Mouse (Mus musculus) heart, embryonic 16.5 days (tissue): ENCODE results near the gene Mtf1. TPM values are rescaled to one million over a fixed set of nuclear protein-coding genes. Genes with fewer than 3 reads are reported as not detected.

Experiments
- ATAC-seq: fragments of 200-750 bp; cut with Nextera tagmentation; replicated peaks from 2 replicates; pipeline ENCODE4 v1.8.0; 2017; ENCODE audit warnings: moderate number of reproducible peaks; ENCODE audit not compliant: insufficient read depth, low FRiP score; ENCODE audit errors: extremely low read depth
- H3K27ac ChIP-seq: fragments of 300-500 bp; sonication (generic); 2 replicates; pipeline ENCODE4 v1.5.1; 2014; ENCODE audit warnings: mild to moderate bottlenecking, low read length, control low read depth, moderate library complexity
- H3K27me3 ChIP-seq: fragments of 300-500 bp; sonication (generic); 2 replicates; pipeline ENCODE4 v1.6.1; 2014; ENCODE audit warnings: low read length, mixed read lengths; ENCODE audit not compliant: control insufficient read depth, insufficient read depth
- H3K36me3 ChIP-seq: fragments of 300-500 bp; sonication (generic); 2 replicates; pipeline ENCODE4 v1.6.1; 2014; ENCODE audit not compliant: control insufficient read depth, insufficient read depth
- H3K4me1 ChIP-seq: fragments of 300-500 bp; sonication (generic); 2 replicates; pipeline ENCODE4 v1.6.1; 2014; ENCODE audit warnings: low read length, mixed read lengths; ENCODE audit not compliant: control insufficient read depth, insufficient read depth
- H3K4me2 ChIP-seq: fragments of 300-500 bp; sonication (generic); 2 replicates; pipeline ENCODE4 v1.6.1; 2014; ENCODE audit warnings: low read depth, mild to moderate bottlenecking, control low read depth, low read length
- H3K4me3 ChIP-seq: fragments of 300-500 bp; sonication (generic); 2 replicates; pipeline ENCODE4 v1.5.1; 2014; ENCODE audit warnings: mild to moderate bottlenecking, control low read depth, low read length
- H3K9ac ChIP-seq: fragments of 300-500 bp; sonication (generic); 2 replicates; pipeline ENCODE4 v1.6.1; 2014; ENCODE audit warnings: low read length, control low read depth
- H3K9me3 ChIP-seq: fragments of 300-500 bp; sonication (generic); replicated peaks from 2 replicates; pipeline ENCODE4 v1.6.1; 2016; ENCODE audit warnings: low read length; ENCODE audit not compliant: control insufficient read depth
- WGBS: fragments of 180-500 bp; shearing (Covaris S2); extraction: QIAGEN DNeasy Blood & Tissue Kit; methylation state at CpG from one replicate; pipeline ENCODE4 v1.1.7; 2014; 5-methylcytosine and 5-hydroxymethylcytosine counted together
- polyA plus RNA-seq: library from polyadenylated mRNA; unstranded; fragments of >200 nt; fragmentation: Nextera tagmentation; extraction: Ambion mirVana; gene quantifications from 2 replicates; pipeline ENCODE4 v1.2.1, GENCODE M21; 2015

Gene Mtf1
- polyA plus RNA-seq, 1 experiment from 2014 or later = 11.5 TPM

DNA sequence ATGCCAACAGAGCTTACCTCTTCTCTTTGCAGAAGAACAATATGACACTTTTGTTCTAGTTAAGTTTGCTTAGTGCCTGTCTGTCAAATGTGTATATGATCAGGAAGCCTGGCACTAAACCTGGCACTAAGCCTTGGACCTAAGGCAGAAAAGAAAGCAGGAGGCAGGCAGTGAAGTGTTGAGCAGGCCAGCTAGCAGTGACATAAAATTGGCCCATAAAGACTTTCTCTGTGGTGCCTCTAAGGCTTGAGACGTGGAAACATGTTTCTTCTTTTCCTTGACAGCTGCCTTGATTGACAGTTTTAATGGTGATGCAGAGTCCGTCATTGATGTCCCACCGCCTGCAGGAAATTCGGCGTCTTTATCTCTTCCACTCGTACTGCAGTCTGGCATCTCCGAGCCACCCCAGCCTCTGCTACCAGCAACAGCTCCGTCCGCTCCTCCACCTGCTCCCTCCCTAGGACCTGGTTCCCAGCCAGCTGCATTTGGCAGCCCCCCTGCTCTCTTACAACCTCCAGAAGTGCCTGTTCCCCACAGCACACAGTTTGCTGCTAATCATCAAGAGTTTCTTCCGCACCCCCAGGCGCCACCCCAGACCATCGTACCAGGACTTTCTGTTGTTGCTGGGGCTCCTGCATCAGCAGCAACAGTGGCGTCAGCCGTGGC is 36.3 kb downstream of the Mtf1 start:
- Histone ChIP-seq H3K4me2 (no peak overlapping the region), H3K4me1 (no peaks in the 10 kb centered on the region), H3K9me3 (no peaks in the 10 kb centered on the region), H3K36me3 (peaks cover 40% of the 10 kb centered on the region), H3K4me3 (no peak overlapping the region), H3K9ac (no peak overlapping the region), H3K27ac (no peak overlapping the region), H3K27me3 (no peaks in the 10 kb centered on the region)
- WGBS = 79% methylated on average over 14 of the region's 14 CpGs
- no peak for ATAC-seq

DNA sequence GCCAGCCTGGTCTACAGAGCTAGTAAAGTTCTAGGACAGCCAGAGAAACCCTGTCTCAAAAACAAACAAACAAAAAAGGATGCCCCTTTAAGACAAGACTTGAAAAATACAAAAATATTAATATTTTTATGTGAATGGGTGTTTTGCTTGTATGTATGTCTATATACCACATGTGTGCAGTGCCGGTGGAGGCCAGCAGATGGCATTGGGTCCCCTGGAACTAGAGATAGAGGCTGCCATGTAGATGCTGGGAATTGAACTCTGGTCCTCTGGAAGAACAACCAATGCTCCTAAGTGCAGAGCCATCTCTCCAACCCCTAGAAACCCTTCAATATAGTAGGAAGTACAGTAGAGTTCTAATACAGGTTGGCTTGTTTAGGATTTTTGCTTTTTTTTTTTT is 39.1 kb downstream of the Mtf1 start:
- 97% methylated on average over 1 of the region's 1 CpGs for WGBS
- H3K36me3 ChIP-seq = peaks cover 37% of the 10 kb centered on the region
- no peak overlapping the region for H3K4me2 ChIP-seq
- H3K4me1 ChIP-seq = no peaks in the 10 kb centered on the region
- ATAC-seq = no peak
- H3K9ac ChIP-seq = no peak overlapping the region
- no peaks in the 10 kb centered on the region for H3K9me3 ChIP-seq
- H3K27ac ChIP-seq = no peak overlapping the region
- H3K4me3 ChIP-seq = no peak overlapping the region
- no peaks in the 10 kb centered on the region for H3K27me3 ChIP-seq

DNA sequence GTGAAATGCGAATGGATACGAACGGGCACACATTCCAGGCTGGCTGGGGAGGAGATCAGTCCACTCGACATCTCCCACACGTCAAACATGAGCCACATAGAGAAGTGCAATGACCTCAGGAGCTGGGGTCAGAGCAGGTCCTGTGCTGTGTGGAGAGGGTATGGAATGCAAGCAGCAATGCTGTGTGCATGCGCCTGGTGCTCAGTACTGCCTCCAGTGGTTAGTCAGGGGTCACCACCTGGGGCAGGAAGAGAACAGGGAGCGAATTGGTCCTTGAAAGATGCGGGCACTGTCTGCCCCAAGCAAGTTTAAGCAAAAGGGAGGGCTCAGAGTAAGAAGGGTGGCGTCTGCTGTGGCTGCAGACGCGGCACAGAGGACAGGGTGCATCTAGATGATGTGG is 41.6 kb downstream of the Mtf1 start:
- peaks cover 27% of the 10 kb centered on the region for H3K36me3 ChIP-seq
- no peak overlapping the region for H3K27ac ChIP-seq
- no peak overlapping the region for H3K4me2 ChIP-seq
- 0 out of 2 replicates have a peak, but pooled peaks have one; percentile 39 for ATAC-seq
- no peak overlapping the region for H3K9ac ChIP-seq
- H3K4me1 ChIP-seq = no peaks in the 10 kb centered on the region
- H3K9me3 ChIP-seq = no peaks in the 10 kb centered on the region
- no peaks in the 10 kb centered on the region for H3K27me3 ChIP-seq
- H3K4me3 ChIP-seq = no peak overlapping the region
- 50% methylated on average over 11 of the region's 11 CpGs for WGBS

- no peaks in the 10 kb centered on the region for H3K9me3 ChIP-seq
- no peak overlapping the region for H3K9ac ChIP-seq
- H3K4me2 ChIP-seq = no peak overlapping the region
- H3K36me3 ChIP-seq = peaks cover 5% of the 10 kb centered on the region
- 11% methylated on average over 8 of the region's 8 CpGs for WGBS
- ATAC-seq = no peak
- H3K4me3 ChIP-seq = no peak overlapping the region
- no peaks in the 10 kb centered on the region for H3K27me3 ChIP-seq
- peaks cover 16% of the 10 kb centered on the region for H3K4me1 ChIP-seq
- H3K27ac ChIP-seq = no peak overlapping the region
These were observed 45.7 kb downstream of the Mtf1 start for GRCm38 (mm10) chr4:124847573-124847972.

GRCm38 (mm10) chr4:124849631-124850260 is 47.8 kb downstream of the Mtf1 start:
- Histone ChIP-seq H3K27ac (peak overlapping the region; percentile 92), H3K27me3 (no peaks in the 10 kb centered on the region), H3K9me3 (no peaks in the 10 kb centered on the region), H3K4me1 (peaks cover 18% of the 10 kb centered on the region), H3K9ac (peak overlapping the region; percentile 90), H3K4me2 (peak overlapping the region; percentile 84), H3K4me3 (peak overlapping the region; percentile 98), H3K36me3 (peaks cover 10% of the 10 kb centered on the region)
- ATAC-seq = peak; percentile 11; the same call in 1 of the 2 replicates
- WGBS = 3% methylated on average over 24 of the region's 24 CpGs

DNA sequence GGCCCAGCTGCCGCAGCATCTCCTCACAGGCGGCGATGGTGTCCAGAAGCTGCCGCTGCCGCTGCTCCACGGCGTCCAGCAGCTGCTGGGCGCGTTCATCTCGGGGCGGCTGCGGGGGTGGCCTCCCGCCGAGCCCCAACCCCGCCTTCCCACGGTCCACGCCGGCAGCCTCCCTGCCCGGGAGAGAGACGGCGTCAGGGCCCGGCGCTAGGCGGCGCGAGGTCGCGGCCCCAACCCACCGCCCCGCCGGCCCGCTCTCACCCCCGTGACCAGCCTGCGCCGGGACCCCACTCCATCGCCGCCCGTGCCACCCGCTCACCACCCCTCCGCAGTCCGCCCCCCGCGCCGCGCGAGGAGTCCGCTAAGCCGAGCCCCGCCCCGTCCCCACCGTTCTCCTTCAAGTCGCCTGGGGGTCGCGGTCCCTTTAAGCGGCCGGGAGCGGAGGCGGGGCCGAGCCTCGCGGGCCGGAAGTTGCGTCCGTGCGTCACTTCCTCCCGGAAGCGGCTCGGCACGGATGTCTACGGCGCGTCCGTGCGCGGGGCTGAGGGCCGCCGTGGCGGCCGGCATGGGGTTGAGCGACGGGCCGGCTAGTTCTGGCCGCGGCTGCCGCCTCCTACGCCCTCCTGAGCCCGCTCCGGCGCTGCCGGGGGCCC is 48.5 kb downstream of the Mtf1 start, which contains the start of gene Yrdc:
Gene Yrdc (plus strand): TSS at position 419 of the 653 bp plus-strand sequence.
- H3K27me3 ChIP-seq = no peaks in the 10 kb centered on the region

DNA sequence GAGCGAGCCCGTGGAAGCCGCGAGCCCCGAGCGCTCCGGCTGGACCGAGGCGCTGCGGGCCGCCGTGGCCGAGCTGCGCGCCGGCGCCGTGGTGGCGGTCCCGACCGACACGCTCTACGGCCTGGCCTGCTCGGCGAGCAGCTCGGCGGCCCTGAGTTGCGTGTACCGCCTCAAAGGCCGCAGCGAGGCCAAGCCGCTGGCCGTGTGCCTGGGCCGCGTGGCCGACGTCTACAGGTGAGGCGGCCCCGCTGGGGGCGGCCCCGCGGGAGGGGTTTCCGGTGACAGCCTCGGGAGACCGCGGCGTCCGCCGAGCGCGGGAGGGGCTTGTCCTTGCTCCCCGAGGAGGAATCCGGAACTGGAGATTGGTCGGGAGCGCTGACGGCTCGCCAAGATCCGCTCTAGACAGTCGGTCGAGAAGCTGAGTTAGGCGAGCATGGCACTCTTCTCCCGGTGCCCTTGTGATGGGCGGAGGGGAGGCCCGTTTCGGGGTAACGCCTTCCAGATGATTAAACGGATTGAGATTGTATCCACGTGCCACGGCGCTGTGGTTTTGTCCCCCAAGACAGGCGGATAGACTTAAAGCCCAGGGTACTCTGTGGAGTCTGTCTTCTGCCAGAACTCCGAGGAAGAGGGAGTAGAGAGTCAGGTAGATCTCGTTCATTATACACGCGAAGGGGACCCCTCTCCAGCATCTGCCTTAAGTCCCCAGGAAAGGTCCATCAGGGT is 49.2 kb downstream of the Mtf1 start, which contains the start of gene 1110065P20Rik:
Gene 1110065P20Rik (minus strand): TSS at position 264 of the 726 bp plus-strand sequence.
- peaks cover 10% of the 10 kb centered on the region for H3K36me3 ChIP-seq
- H3K4me1 ChIP-seq = peaks cover 18% of the 10 kb centered on the region
- under 1% methylated on average over 74 of the region's 75 CpGs for WGBS
- peak within 1 kb of the TSS; percentile 90 for H3K9ac ChIP-seq
- peak within 1 kb of the TSS; percentile 92 for H3K27ac ChIP-seq
- peak within 1 kb of the TSS; percentile 86 for H3K4me2 ChIP-seq
- no peaks in the 10 kb centered on the region for H3K9me3 ChIP-seq
- ATAC-seq = peak; percentile 72
- no peaks in the 10 kb centered on the region for H3K27me3 ChIP-seq
- peak within 1 kb of the TSS; percentile 98 for H3K4me3 ChIP-seq

More for the DNA sequence above, 48.5 kb downstream of the Mtf1 start, which contains the start of gene Yrdc:
- Histone ChIP-seq H3K27ac (peak within 1 kb of the TSS; percentile 92), H3K9ac (peak within 1 kb of the TSS; percentile 90), H3K4me2 (peak within 1 kb of the TSS; percentile 86), H3K4me3 (peak within 1 kb of the TSS; percentile 98), H3K9me3 (no peaks in the 10 kb centered on the region), H3K4me1 (peaks cover 18% of the 10 kb centered on the region), H3K36me3 (peaks cover 10% of the 10 kb centered on the region)
- peak; percentile 90 for ATAC-seq
- under 1% methylated on average over 87 of the region's 90 CpGs for WGBS

DNA sequence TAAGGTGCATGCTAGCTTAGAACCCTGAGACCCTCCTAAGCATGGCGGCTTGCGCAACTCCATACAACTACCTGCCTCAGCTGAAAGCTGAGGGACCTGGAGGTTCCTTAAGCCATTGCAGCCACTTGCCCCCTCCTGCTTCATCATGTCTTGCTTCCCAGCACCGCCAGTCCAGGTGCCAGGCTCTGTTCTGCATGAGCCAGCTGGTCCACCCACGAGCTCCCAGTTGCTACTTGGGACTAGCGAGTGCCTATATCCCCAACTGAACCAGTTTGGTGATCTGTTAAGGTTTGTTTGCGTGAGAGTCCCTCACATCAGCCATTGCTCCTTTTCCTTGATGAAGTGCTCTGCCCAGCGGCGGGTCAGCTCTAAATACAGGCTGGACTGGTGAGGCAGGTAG is 54.4 kb downstream of the Mtf1 start:
- Histone ChIP-seq H3K27me3 (peaks cover 8% of the 10 kb centered on the region), H3K9me3 (no peaks in the 10 kb centered on the region), H3K36me3 (peaks cover 12% of the 10 kb centered on the region), H3K4me2 (no peak overlapping the region), H3K9ac (no peak overlapping the region), H3K4me1 (peaks cover 11% of the 10 kb centered on the region), H3K27ac (no peak overlapping the region), H3K4me3 (no peak overlapping the region)
- WGBS = 91% methylated on average over 8 of the region's 8 CpGs
- no peak for ATAC-seq
